Mouse (Mus musculus): ENCODE data around the gene Zfp383.
"Not testable (repeated sequence)": the region's sequence is repeated elsewhere in the genome, so short reads cannot be mapped to it uniquely, and the experiment has no call there.

Zfp383 gene

DNA sequence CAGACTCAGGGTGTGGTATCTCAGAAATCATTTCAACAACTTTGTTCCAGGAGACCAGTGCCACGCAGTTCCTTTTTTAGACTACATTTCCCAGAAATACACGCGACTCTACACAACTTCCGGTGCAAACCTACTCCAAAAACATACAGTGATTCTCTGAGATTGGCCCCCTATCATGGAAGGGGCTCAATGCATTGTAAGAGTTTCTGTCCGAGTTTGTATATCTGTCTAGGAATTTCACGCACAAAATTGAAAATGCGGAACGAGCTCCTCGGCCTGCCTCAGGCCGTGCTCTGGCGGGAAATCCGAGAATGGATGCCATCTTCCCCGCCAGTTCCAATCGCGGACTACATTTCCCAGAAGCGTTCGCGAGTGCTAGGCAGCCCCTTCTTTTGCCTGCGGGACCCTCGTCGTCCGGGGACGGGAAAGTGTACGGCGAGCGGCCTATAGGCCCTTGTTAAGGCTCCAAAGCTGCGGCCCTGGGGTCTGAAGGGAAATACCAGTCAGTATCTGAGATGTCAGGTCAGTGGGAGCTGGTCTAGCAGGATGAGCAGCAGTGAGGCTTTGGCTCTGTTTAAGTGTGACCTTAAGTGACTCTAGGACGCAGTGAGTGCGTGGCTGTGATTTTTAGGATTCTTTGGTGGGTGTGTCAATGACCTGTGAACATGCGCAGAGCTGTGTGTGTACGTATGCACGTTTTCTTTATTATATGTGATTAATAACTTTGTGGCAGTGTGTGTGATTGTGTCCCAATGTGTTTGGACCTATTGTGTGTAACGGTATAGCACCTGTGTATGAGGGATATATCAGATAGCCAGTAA lies at the start of gene Zfp383:
Gene Zfp383 (plus strand): TSS at position 94 of the 821 bp plus-strand sequence.
- peak; percentile 96 for DNase-seq (ENCODE audit: low spot score)

- DNase-seq (ENCODE audit: low spot score), result peak; percentile 93
Measured at GRCm38 (mm10) chr7:29859532-29860517, 48.2 kb upstream of the Zfp383 start, which contains the start of gene Zfp420. Gene Zfp420, plus strand, starts transcription at chr7:29859979.

GRCm38 (mm10) chr7:29861660-29862059 lies 46.4 kb upstream of the Zfp383 start:
- no peak for DNase-seq (ENCODE audit: low spot score)

GRCm38 (mm10) chr7:29874256-29874655 lies 33.8 kb upstream of the Zfp383 start:
- no peak for DNase-seq (ENCODE audit: low spot score)

- DNase-seq (ENCODE audit: low spot score), result not testable (repeated sequence)
Measured at GRCm38 (mm10) chr7:29877561-29877960, 30.5 kb upstream of the Zfp383 start.

DNA sequence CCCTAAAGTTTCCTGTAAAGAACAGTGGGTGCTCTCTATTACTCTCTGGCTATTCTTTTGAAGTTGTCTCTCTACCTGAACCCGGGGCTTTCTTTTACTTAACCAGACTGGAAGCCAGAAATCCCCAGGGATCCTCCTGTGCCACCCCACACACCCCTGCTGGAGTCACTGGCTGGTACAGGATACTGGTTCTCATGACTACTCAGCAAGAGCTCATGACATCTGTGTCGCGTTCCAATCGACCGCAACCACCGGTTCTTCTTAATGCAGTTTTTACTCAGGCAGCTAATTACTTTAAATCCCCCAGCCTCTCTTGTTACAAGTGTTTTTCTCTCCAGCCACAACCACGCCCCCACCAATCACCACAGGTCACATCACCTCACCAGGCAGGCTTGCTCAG lies 28.0 kb upstream of the Zfp383 start:
- DNase-seq (ENCODE audit: low spot score), result no peak

DNA sequence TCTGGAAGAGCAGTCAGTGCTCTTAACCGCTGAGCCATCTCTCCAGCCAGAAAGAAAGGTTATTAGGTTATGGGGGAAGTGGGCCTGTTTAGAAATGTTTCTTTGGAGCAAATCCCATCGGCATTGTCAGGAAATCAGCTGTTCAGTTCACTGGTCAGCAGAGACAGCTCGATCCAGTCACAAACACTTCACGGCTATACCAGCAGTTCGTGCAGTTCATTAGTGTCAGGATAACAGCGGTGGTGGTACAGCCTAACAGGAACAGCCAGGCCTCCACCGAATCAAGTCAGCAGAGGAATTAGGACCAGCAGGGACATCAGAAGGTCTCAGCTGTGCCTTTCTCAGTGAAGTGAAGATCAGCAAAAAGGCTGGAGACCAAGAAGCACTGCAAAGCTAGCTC lies 27.1 kb upstream of the Zfp383 start:
- no peak for DNase-seq (ENCODE audit: low spot score)

- DNase-seq (ENCODE audit: low spot score), result no peak
Measured at GRCm38 (mm10) chr7:29890501-29890900, 17.5 kb upstream of the Zfp383 start.

- no peak for DNase-seq (ENCODE audit: low spot score)
Measured at GRCm38 (mm10) chr7:29892756-29893155, 15.3 kb upstream of the Zfp383 start.

DNA sequence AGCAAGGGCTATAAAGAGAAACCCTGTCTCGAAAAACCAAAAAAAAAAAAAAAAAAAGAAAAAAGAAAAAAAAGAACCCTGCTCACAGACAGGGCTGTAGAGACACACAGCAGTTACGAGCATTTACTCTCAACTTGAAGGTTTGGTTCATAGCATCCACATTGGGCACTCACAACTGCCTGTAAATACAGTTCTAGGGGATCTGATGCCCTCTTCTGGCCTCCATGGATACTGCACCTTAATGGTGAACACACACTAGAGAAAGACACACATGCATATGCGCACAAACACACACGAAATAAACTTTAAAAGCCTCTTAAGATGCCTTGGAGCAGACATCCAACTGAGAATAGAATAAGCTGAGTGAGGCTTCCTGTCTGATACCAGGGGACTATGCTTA lies 9.7 kb upstream of the Zfp383 start:
- DNase-seq (ENCODE audit: low spot score), result no peak

DNA sequence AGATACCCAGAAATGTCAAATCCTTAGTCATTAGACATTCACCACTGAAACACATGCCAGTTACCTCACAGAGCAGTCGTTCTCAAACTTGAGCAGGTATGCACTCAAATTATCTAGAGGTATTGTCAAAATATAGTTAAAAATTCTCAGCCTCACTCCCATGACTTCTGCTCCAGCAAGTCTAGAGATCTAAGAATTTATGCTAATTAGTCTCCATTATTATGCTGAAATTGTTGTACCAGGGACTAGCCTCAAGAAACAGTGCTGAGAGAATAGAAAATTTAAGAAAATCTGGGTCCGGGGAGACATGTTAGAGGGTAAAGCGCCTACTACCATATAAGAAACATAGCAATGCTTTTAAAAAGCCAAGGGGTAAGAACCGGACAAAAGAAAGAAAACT lies 3.9 kb upstream of the Zfp383 start:
- no peak for DNase-seq (ENCODE audit: low spot score)

DNA sequence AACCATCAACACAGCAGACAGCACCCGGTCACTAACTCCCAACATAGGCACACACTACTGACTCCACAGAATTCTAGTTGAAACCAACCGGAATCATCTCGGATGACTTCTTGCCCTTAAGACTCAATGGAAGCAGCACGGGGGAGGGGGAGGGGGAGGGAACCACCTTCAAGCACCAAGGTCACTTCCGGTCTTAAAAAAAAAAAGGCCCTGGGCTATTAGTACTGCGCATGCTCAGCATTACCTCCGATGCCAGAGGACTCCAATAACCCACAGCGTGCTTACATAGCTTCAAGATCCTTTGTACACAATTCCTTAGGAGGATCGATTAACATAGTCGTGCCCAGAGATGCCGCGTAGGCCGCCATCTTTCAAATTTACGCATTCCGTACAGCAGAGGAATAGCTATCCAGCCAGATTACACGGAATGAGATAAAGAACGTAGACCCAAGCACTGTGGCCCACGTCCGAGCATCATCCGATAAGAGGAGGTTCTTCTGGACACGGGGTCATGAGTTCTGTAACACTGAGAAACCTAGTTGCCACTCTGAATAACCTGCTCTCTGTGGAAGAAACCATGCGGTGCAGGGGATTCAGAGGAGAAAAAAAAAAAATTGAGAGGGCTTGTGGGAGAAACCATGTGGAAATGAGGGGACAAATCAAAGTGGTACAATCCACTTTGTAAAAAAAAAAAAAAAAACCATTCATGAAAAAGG lies 1.9 kb upstream of the Zfp383 start, which contains the start of gene Zfp27:
Gene Zfp27 (minus strand): TSS at position 607 of the 716 bp plus-strand sequence.
- DNase-seq (ENCODE audit: low spot score), result peak; percentile 99

GRCm38 (mm10) chr7:29906682-29907058 lies 1.4 kb upstream of the Zfp383 start:
- no peak for DNase-seq (ENCODE audit: low spot score)

DNA sequence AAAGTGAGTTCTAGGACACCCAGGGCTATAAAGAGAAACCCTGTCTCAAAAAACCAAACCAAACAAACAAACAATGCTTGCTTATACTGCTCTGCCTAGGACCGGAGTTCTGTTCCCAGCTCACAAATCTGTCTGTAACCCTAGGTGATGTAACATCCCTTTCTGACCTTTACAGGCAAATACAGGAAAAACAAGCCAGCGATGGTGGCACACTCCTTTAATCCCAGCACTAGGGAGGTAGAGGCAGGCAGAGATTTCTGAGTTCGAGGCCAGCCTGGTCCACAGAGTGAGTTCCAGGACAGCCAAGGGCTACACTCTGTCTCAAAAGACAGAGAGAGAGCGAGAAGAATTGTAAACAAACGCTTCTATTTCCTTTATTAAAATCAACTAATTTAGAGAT lies 817 bp upstream of the Zfp383 start:
- DNase-seq (ENCODE audit: low spot score), result peak; percentile 3

DNA sequence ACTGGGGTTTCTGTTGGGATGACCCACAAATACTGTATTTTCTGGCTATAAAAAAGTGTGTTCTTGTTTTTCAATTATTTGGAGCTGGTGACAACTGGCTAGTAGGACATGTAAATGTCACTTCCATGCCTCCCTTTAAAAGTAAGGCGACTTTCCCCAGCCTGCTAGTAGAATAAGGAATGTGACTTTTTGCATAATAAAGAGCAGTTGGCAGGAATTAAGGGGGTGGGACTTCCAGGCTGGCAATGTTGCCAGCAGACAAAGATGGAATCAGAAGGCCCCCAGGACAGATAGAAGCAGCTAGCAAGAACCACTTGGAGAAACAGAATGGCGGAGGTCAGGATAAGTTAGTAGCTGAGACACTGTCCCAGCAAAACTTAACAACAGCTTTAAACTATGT lies 2.2 kb downstream of the Zfp383 start:
- DNase-seq (ENCODE audit: low spot score), result no peak

DNA sequence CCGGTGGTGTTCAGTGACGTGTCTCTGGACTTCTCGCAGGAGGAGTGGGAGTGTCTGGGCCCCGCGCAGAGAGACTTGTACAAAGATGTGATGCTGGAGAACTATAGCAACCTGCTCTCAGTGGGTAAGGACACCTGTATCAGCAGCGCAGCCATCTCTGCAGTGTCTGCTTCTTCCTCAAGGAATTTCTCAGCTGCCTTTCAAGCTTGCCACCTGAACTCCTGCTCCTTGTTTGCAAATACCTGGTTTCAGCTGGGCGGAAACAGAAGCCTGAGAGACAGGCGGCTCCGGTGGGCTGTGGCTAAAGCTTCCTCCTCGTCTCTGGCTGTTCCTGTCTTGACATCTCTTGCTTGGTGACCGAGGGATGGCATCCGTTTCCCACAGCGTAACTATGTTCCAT lies 4.1 kb downstream of the Zfp383 start:
- DNase-seq (ENCODE audit: low spot score), result no peak

GRCm38 (mm10) chr7:29917371-29918061 lies 9.5 kb downstream of the Zfp383 start:
- DNase-seq (ENCODE audit: low spot score), result peak; percentile 8

GRCm38 (mm10) chr7:29918062-29918453 lies 10.0 kb downstream of the Zfp383 start:
- DNase-seq (ENCODE audit: low spot score), result no peak

- DNase-seq (ENCODE audit: low spot score), result no peak
Measured at GRCm38 (mm10) chr7:29921439-29922093, 13.5 kb downstream of the Zfp383 start.

DNA sequence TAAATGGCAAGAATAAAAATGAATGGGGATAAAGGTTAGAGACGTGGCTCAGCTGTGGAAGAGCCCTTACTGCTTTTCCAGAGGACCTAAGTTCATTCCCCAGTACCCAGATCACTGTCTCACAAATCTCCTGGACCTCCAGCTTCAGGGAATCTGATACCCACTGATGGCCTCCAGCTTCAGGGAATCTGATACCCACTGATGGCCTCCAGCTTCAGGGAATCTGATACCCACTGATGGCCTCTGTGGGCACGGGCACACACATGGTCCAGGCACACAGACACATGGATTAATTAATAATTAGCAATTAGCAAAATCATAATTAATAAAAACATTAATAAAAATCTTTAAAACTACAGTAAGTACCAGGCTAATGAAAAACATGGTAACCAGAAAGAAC lies 14.8 kb downstream of the Zfp383 start:
- no peak for DNase-seq (ENCODE audit: low spot score)

GRCm38 (mm10) chr7:29938856-29939255 lies 30.8 kb downstream of the Zfp383 start:
- DNase-seq (ENCODE audit: low spot score), result no peak
